Mouse (Mus musculus) gastrocnemius, adult 18-20 months (tissue): Measurements from ENCODE around the gene Ptch1. TPM values are rescaled to one million over a fixed set of nuclear protein-coding genes. Genes with fewer than 3 reads are reported as not detected.

Source experiments
- DNase-seq: peaks from one replicate; pipeline ENCODE4 v3.0.0; 2021; ENCODE audit warnings: low spot score
- long read RNA-seq, 2 experiments: library from polyadenylated mRNA; stranded (forward); transcript quantifications; one replicate each; pipeline ENCODE4 v2.0.0; 2021
- total RNA-seq, 2 experiments: library from RNA; stranded (reverse); gene quantifications; 2 replicates each; pipeline ENCODE4 v1.2.3; 2021

Gene Ptch1
- 1 to 10 TPM; 5.7 to 8.5 TPM for total RNA-seq
- long read RNA-seq, experiment 1, partial matches to known transcripts = 2 of 12 reads
- long read RNA-seq, experiment 1, other reads (novel, unspliced or antisense) = 10 of 12 reads
- long read RNA-seq, experiment 2, partial matches to known transcripts = 3 of 8 reads
- long read RNA-seq, experiment 2, other reads (novel, unspliced or antisense) = 5 of 8 reads

- DNase-seq = peak; percentile 3
Observed at GRCm38 (mm10) chr13:63573256-63573835, at the start of gene Ptch1. Gene Ptch1, minus strand, starts transcription at chr13:63573598.

- no peak for DNase-seq
Observed at GRCm38 (mm10) chr13:63621301-63621700, 47.9 kb upstream of the Ptch1 start.

GRCm38 (mm10) chr13:63613201-63613600 lies 39.8 kb upstream of the Ptch1 start:
- no peak for DNase-seq

GRCm38 (mm10) chr13:63609734-63610133 lies 36.3 kb upstream of the Ptch1 start:
- DNase-seq = no peak

- no peak for DNase-seq
Observed at GRCm38 (mm10) chr13:63597593-63597992, 24.2 kb upstream of the Ptch1 start.

GRCm38 (mm10) chr13:63595869-63596268 lies 22.5 kb upstream of the Ptch1 start:
- no peak for DNase-seq

- no peak for DNase-seq
Observed at GRCm38 (mm10) chr13:63593469-63594050, 20.2 kb upstream of the Ptch1 start.

GRCm38 (mm10) chr13:63592755-63593154 lies 19.4 kb upstream of the Ptch1 start:
- DNase-seq = no peak

- DNase-seq = no peak
Observed at GRCm38 (mm10) chr13:63574601-63575000, 1.2 kb upstream of the Ptch1 start.

- no peak for DNase-seq
Observed at GRCm38 (mm10) chr13:63572453-63573255, 744 bp downstream of the Ptch1 start.

- DNase-seq = no peak
Observed at GRCm38 (mm10) chr13:63572111-63572452, 1.3 kb downstream of the Ptch1 start.

- no peak for DNase-seq
Observed at GRCm38 (mm10) chr13:63570456-63570855, 2.9 kb downstream of the Ptch1 start.

GRCm38 (mm10) chr13:63569396-63569756 lies 4.0 kb downstream of the Ptch1 start:
- DNase-seq = no peak

GRCm38 (mm10) chr13:63568741-63569395 lies 4.5 kb downstream of the Ptch1 start:
- DNase-seq = no peak

GRCm38 (mm10) chr13:63568306-63568705 lies 5.1 kb downstream of the Ptch1 start:
- DNase-seq = no peak

- peak; percentile 93 for DNase-seq
Observed at GRCm38 (mm10) chr13:63567677-63568293, 5.6 kb downstream of the Ptch1 start.

GRCm38 (mm10) chr13:63566018-63567015 lies 7.1 kb downstream of the Ptch1 start:
- DNase-seq = peak; percentile 82

GRCm38 (mm10) chr13:63565320-63566017 lies 7.9 kb downstream of the Ptch1 start:
- DNase-seq = peak; percentile 10

- DNase-seq = peak; percentile 66
Observed at GRCm38 (mm10) chr13:63564626-63565319, 8.6 kb downstream of the Ptch1 start.
